Mouse (Mus musculus) adrenal gland, postnatal 36 days (tissue): ENCODE data around the gene Invs. TPM values are rescaled to one million over a fixed set of nuclear protein-coding genes. Genes with fewer than 3 reads are reported as not detected.

Experiments used
- DNase-seq, 2 experiments: peaks; one replicate each; pipeline ENCODE4 v3.0.0; 2021; ENCODE audit warnings: mixed read lengths in 1 of 2
- total RNA-seq, 2 experiments: library from RNA; stranded (reverse); gene quantifications; 2 replicates each; pipeline ENCODE4 v1.2.3; 2021

The Invs gene
- total RNA-seq, 2 experiments from 2014 or later: 12.2 to 13.6 TPM

- no peak for DNase-seq
Measured at GRCm38 (mm10) chr4:48461060-48461459, 181.5 kb downstream of the Invs start.

- DNase-seq: no peak
Measured at GRCm38 (mm10) chr4:48470977-48471376, 191.4 kb downstream of the Invs start.

- DNase-seq: peak in 1 of 2 experiments; percentile 9
Measured at GRCm38 (mm10) chr4:48472052-48472791, 192.7 kb downstream of the Invs start.

- peak; percentile 93 to 96 for DNase-seq
Measured at GRCm38 (mm10) chr4:48472792-48473650, 193.5 kb downstream of the Invs start, which contains the start of gene Tex10. TSS of gene Tex10 (minus strand) at chr4:48473459.

- no peak for DNase-seq
Measured at GRCm38 (mm10) chr4:48473651-48474011, 194.1 kb downstream of the Invs start.

- DNase-seq: peak; percentile 28 to 41
Measured at GRCm38 (mm10) chr4:48481287-48481686, 201.7 kb downstream of the Invs start.

Other genes starting within 250 kb of the Invs start
- 10 to 100 TPM; 66.7 to 87.7 TPM for gene Nr4a3, start 234.6 kb upstream of the Invs start, total RNA-seq
- gene Stx17, start 154.8 kb upstream of the Invs start, total RNA-seq: 10 to 100 TPM; 47.9 to 63.7 TPM
- 10 to 100 TPM; 66.7 to 69.6 TPM for gene Erp44, start 202 bp upstream of the Invs start, total RNA-seq
- gene Tex10, start 193.7 kb downstream of the Invs start, total RNA-seq: 10 to 100 TPM; 21.2 to 26.7 TPM